Mouse (Mus musculus): ENCODE measurements around the gene Wdpcp. TPM values are rescaled to one million over a fixed set of nuclear protein-coding genes. Genes with fewer than 3 reads are reported as not detected.
A peak's percentile ranks its signal among the peaks of the same experiment; 100 is the strongest.
"Not testable (repeated sequence)": the region's sequence is repeated elsewhere in the genome, so short reads cannot be mapped to it uniquely, and the experiment has no call there.

Gene Wdpcp
- total RNA-seq (2015; ENCODE audit: low replicate concordance), result 0.84 TPM in 1 of 2 replicates, not detected in the other
- total RNA-seq (2017; ENCODE audit: low replicate concordance), result 1.6 and 4.7 TPM in 2 replicates

DNA sequence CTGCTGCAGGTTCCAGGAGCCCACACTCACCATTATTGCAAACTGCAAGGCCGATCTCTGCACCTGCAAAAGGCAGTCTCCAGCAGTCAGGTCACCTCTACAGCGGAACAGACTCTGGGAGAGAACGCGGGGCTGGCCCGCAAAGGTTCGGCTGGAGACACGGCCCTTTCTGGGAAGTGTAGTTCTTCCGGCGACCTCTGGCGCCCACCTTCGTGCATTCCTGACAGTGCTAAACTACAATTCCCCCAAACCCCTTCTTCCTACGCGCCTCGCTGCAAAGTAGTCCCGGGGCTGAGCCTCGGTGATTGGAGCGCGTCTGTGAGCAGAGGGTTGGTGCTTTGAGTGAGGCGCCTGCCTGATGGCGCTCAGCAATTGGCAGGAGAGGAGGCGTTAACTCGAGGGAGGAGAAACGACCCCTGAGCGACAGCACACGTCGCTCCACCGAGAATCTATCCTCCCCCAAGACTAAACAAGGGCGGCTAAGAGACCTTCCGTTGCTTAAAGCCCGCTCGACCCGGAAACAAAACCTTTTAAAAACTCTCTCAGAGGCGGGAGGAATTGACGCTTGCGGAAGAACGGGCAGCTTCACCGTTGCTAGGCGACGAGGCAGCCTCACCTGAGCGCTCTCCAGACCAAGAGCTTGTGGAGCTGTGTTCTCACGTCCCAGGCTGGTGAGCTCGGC, at the start of gene Wdpcp, which contains the start of gene Mdh1:
Gene Wdpcp (plus strand): TSS at position 536 of the 682 bp plus-strand sequence.
Gene Mdh1 (minus strand): TSS at position 668 of the 682 bp plus-strand sequence.
- peak; percentile 82 for ATAC-seq (replicated peaks; ENCODE audit: low FRiP score, poor library complexity, severe bottlenecking)

GRCm38 (mm10) chr11:21528676-21529394, 43.2 kb upstream of the Wdpcp start:
- no peak for ATAC-seq (replicated peaks; ENCODE audit: low FRiP score, poor library complexity, severe bottlenecking)

- ATAC-seq (replicated peaks; ENCODE audit: low FRiP score, poor library complexity, severe bottlenecking), result not testable (repeated sequence)
These were observed 41.2 kb upstream of the Wdpcp start for GRCm38 (mm10) chr11:21530856-21531255.

DNA sequence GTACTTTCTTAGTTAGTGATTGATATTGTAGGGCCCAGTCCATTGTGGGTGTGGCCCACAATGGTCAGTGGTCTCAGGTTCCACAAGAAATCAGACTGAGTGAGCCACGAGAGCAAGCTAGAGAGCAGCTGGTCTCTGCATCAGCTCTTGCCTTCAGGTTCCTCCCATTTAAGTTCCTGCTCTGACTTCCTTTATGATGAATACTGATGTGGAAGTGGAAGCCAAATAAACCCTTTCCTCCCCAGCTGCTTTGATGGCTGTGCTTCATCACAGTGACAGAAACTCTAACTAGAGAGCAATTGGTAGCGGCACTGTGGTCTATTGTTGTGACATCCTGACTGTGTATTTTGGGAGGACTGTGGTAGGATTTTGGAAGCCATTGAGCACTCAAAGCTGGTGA, 32.0 kb upstream of the Wdpcp start:
- no peak for ATAC-seq (replicated peaks; ENCODE audit: low FRiP score, poor library complexity, severe bottlenecking)

DNA sequence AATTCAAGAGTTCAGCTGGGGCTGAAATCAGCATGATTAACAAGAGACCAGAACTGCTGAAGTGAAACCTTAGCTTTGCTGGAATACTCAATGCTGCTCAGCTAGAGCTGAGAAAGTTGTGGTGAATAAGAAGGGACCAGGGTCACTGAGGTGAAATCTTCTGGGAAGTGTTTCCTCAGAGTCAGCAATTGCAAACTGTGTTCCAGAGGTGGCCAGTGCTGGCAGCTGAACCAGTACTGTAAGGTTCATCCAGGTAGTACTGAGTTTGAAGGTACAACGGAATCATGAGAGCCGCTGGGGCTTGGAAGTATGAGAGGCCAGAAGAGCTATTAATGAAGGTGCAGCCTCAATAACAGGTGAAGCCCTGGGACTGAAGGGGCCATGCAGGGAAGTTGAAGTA, 31.4 kb upstream of the Wdpcp start:
- ATAC-seq (replicated peaks; ENCODE audit: low FRiP score, poor library complexity, severe bottlenecking), result no peak

GRCm38 (mm10) chr11:21542731-21543130, 29.3 kb upstream of the Wdpcp start:
- ATAC-seq (replicated peaks; ENCODE audit: low FRiP score, poor library complexity, severe bottlenecking), result no peak

- no peak for ATAC-seq (replicated peaks; ENCODE audit: low FRiP score, poor library complexity, severe bottlenecking)
These were observed 27.0 kb upstream of the Wdpcp start for GRCm38 (mm10) chr11:21545021-21545420.

DNA sequence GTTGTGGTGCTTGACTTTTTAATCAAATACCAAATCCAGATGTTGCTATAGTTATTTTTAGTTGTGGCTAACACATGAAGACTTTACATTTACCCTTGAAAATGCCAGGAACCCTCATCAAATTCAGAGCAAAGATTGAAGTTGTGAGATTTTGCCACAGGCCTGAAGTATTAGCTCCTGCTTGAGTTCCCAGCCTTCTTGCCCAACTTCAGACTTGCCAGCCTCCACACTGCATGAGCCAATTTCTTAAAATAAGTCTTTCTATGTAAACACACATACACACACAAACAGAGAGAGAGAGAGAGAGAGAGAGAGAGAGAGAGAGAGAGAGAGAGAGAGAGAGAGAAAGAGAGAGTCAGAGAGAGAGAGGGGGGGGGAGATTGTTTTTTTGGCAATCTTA, 26.1 kb upstream of the Wdpcp start:
- no peak for ATAC-seq (replicated peaks; ENCODE audit: low FRiP score, poor library complexity, severe bottlenecking)

DNA sequence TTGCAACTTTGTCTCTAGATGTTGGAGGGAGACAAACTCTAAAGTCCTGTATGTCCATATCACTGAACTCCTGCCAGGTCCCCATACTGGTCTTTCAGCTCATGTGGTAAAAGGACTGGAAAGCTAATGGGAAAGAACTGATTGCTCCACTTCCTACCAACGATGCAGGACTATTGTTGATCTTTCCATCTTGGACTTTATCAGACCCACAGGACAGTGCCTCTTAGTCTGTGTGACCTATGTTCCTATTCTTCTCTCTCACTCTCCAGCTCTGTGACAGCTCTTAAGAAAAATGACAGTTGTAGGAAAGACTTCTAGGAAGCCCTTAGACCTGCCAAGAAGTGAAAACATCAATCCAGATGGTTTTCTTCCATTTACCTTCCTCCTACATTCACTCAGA, 25.4 kb upstream of the Wdpcp start:
- no peak for ATAC-seq (replicated peaks; ENCODE audit: low FRiP score, poor library complexity, severe bottlenecking)

- ATAC-seq (replicated peaks; ENCODE audit: low FRiP score, poor library complexity, severe bottlenecking), result no peak
These were observed 24.5 kb upstream of the Wdpcp start for GRCm38 (mm10) chr11:21547518-21547917.

DNA sequence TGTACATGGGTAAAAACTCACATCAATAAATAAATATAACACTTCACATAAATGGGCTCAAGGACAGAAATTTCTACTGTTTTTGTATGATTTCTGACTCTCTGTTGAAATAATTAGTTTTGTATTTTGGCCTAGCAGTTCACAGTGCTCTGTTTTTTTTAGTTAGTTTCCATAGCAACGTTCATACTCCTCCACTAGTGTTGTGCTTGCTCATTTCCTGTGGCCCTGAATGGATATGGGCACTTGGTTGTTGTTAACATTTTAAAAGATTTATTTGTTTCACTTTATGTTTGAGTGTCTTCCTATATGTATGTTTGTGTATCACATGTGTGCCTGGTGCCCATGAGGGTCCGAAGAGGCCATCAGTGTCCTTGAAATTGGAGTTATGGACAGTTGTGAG, 23.0 kb upstream of the Wdpcp start:
- ATAC-seq (replicated peaks; ENCODE audit: low FRiP score, poor library complexity, severe bottlenecking), result no peak

DNA sequence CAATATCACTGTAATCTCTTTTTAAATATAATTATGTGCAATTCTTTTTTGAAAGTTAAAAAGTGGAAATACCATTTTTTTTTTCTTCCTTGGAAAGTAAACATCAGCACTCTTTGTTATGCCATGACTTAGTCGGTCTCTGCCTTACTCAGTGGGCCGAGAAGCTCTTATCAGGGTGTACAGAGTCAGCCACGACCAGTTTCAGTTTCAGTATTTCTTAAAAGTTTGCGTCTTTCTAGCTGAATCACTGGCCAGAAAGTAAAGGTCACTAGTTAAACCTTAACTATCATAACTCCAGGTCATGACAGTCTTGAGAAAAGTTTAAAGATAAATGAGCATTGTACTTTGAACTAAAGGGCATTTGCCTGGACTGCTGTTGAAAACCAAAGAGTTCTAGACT, 22.3 kb upstream of the Wdpcp start:
- peak; percentile 81 for ATAC-seq (replicated peaks; ENCODE audit: low FRiP score, poor library complexity, severe bottlenecking)

DNA sequence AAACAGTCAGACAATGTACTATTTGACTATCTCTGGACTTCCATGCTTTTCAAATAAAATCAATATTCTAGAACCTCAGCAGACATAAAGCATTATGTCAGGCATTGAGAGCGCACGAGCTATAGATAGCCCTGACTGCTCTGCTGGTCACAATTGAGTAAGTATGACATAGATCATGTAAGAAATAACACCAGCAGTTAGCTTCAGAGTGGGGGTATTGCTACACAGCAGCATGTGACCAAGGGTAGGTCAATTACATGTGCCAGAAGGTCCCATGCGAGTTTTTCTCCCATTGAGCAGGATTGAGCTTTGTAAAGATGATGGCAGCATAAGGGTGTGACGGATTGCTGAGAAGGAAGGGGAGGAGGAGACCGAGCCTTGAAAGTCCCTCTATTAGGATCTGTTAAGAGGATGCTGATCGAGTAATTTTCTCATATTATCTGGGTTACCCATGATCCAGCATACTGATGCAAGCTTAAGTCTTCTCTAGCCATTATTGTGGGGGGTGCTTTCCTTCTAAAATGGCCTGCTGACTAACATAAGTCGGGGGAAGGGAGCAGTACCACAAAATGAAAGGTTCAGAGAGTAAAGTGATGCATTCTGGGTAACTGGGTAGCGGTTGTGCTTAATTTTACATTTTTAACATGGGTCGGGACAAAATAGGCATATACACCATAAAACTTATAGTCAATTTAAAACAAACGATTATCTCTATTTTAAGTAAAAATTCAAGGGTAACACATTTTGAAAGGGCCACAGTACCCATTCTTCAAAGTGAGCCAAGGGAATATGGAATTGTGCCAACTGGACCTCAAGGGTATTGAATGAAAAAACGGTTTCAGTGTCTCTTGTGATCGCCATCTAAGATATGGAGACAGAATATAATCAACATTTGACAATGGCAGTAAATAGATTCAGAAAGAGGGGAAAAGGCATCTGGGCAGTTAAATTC, 21.5 kb upstream of the Wdpcp start:
- peak; percentile 61 for ATAC-seq (replicated peaks; ENCODE audit: low FRiP score, poor library complexity, severe bottlenecking)

- no peak for ATAC-seq (replicated peaks; ENCODE audit: low FRiP score, poor library complexity, severe bottlenecking)
These were observed 20.0 kb upstream of the Wdpcp start for GRCm38 (mm10) chr11:21552049-21552448.

DNA sequence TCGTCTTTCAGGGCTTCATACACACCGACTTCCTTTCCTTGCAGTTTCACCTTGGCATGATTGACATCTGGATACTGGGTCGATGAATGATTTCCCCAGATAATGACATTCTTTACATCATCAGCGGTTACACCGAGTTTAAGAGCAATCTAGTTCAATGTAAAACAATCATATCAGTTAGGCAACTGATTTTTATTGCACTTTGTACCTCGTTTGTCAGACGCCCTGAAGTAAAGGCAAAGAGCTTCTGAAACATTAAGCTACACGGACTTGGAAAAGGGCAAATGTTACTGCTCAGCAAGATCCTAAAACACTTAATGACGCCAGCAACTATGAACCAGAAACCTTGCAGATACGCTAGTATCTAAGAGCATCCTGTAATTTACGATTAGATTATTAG, 12.3 kb upstream of the Wdpcp start:
- no peak for ATAC-seq (replicated peaks; ENCODE audit: low FRiP score, poor library complexity, severe bottlenecking)

DNA sequence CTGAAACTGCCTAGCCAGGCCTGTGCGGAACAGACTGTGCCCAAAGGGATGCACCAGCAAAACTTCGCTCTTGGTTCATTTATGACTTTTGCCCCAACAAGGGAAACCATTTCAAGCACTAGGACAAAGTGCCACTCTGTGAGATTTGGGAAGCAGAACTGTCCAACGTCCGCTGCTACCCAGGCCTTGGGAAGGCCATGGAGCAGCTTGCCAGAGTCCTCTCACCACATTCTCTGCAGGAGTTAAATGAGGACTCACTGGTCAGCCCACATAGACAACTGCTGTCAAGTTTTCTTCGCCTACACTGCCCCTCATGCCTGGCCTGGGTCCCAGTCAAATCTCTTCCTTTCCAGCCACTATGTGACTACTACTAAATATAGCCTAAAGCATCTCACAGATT, 10.7 kb upstream of the Wdpcp start:
- ATAC-seq (replicated peaks; ENCODE audit: low FRiP score, poor library complexity, severe bottlenecking), result no peak

DNA sequence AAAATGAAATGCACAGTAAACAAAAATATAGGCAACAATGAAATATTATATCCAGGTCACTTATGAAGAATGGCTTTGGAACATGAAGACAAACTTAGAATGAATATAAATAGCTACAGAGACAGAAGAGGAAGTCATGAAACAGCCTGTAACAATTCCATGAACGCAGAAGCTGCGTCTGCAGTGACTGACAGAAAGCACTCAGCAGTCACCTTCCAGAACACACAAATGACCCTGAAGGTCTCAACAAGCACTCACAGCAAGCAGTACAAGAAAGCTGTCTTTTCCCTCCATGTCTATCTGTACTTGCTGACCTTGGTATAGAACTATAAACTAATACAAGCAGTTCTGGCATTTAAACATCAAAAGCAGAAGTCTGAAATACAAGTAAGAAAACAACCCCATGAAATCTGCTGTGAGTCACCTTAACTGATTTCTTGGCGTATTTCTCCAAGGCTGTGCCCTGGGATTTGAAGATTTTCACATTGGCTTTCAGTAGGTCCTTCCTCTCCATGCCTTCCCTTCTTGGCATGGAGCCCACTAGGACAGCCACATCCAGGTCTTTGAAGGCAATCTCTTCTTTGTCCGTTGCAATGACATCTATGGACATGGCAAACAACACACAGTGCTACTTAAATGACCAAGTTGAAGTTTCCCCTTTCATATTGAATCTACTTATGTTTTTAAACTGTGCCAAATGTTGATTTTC, 8.3 kb upstream of the Wdpcp start:
- no peak for ATAC-seq (replicated peaks; ENCODE audit: low FRiP score, poor library complexity, severe bottlenecking)

GRCm38 (mm10) chr11:21564681-21565405, 7.2 kb upstream of the Wdpcp start:
- ATAC-seq (replicated peaks; ENCODE audit: low FRiP score, poor library complexity, severe bottlenecking), result no peak

GRCm38 (mm10) chr11:21566934-21567333, 5.1 kb upstream of the Wdpcp start:
- ATAC-seq (replicated peaks; ENCODE audit: low FRiP score, poor library complexity, severe bottlenecking), result no peak

Data from erythroid progenitor cell, adult 5-6 weeks (primary cell).